Mouse (Mus musculus): ENCODE measurements at regions not wholly inside any gene's neighbourhood (a gene's known extent, or its start where the extent isn't known, plus 50 kb on each side); places are given as distances from the start of the nearest gene placed in this dataset.
"Not testable (repeated sequence)": the region's sequence is repeated elsewhere in the genome, so short reads cannot be mapped to it uniquely, and the experiment has no call there.

- not testable (repeated sequence) for TF ChIP-seq EP300 (IDR thresholded peaks at IDR 0.05; ENCODE audit: low read depth)
- TF ChIP-seq CTCF (IDR thresholded peaks at IDR 0.05; ENCODE audit: low read depth), result 0 out of 2 replicates have a peak, but pooled peaks have one; percentile 5
Observed at GRCm38 (mm10) chr15:32778599-32779273, 534.1 kb downstream of the Sema5a start.

Measured in liver, postnatal 0 days (tissue).